Mouse (Mus musculus) forebrain, embryonic 11.5 days (tissue): Measurements from ENCODE around the gene Adam12. TPM values are rescaled to one million over a fixed set of nuclear protein-coding genes. Genes with fewer than 3 reads are reported as not detected.

Source experiments
- ATAC-seq: fragments of 200-750 bp; cut with Nextera tagmentation; replicated peaks from 2 replicates; pipeline ENCODE4 v1.8.0; 2017; ENCODE audit warnings: moderate TSS enrichment; ENCODE audit not compliant: low FRiP score
- DNase-seq: peaks from one replicate; pipeline ENCODE4 v3.0.0-alpha.2; 2017; ENCODE audit warnings: low spot score
- H3K27ac ChIP-seq: fragments of 300-500 bp; sonication (generic); 2 replicates; pipeline ENCODE4 v1.5.1; 2014; ENCODE audit warnings: low read depth, low read length
- H3K27me3 ChIP-seq: fragments of 300-500 bp; sonication (generic); 2 replicates; pipeline ENCODE4 v1.6.1; 2014; ENCODE audit warnings: mild to moderate bottlenecking, low read length, mixed read lengths; ENCODE audit not compliant: control insufficient read depth, insufficient read depth
- H3K36me3 ChIP-seq: fragments of 300-500 bp; sonication (generic); 2 replicates; pipeline ENCODE4 v1.6.1; 2014; ENCODE audit warnings: mild to moderate bottlenecking, low read length, moderate library complexity, mixed read lengths; ENCODE audit not compliant: control insufficient read depth, insufficient read depth
- H3K4me1 ChIP-seq: fragments of 300-500 bp; sonication (generic); replicated peaks from 2 replicates; pipeline ENCODE4 v1.6.1; 2014; ENCODE audit warnings: low read length, mixed read lengths; ENCODE audit not compliant: control insufficient read depth, insufficient read depth
- H3K4me2 ChIP-seq: fragments of 300-500 bp; sonication (generic); 2 replicates; pipeline ENCODE4 v1.6.1; 2014; ENCODE audit warnings: low read depth, mild to moderate bottlenecking, low read length, moderate library complexity, mixed read lengths; ENCODE audit not compliant: severe bottlenecking
- H3K4me3 ChIP-seq: fragments of 300-500 bp; sonication (generic); 2 replicates; pipeline ENCODE4 v1.5.1; 2014; ENCODE audit warnings: low read depth, low read length
- H3K9ac ChIP-seq: fragments of 300-500 bp; sonication (generic); 2 replicates; pipeline ENCODE4 v1.6.1; 2014; ENCODE audit warnings: low read length
- H3K9me3 ChIP-seq: fragments of 300-500 bp; sonication (generic); 2 replicates; pipeline ENCODE4 v1.6.1; 2016; ENCODE audit warnings: low read length, mixed read lengths; ENCODE audit not compliant: control insufficient read depth
- WGBS: fragments of 180-500 bp; shearing (Covaris S2); extraction: QIAGEN DNeasy Blood & Tissue Kit; methylation state at CpG from one replicate; pipeline ENCODE4 v1.1.7; 2014; 5-methylcytosine and 5-hydroxymethylcytosine counted together
- polyA plus RNA-seq: library from polyadenylated mRNA; unstranded; fragments of >200 nt; fragmentation: Nextera tagmentation; extraction: Ambion mirVana; gene quantifications from 2 replicates; pipeline ENCODE4 v1.2.1, GENCODE M21; 2014

Gene Adam12
- polyA plus RNA-seq, 1 experiment from 2014 or later = 1.6 TPM

DNA sequence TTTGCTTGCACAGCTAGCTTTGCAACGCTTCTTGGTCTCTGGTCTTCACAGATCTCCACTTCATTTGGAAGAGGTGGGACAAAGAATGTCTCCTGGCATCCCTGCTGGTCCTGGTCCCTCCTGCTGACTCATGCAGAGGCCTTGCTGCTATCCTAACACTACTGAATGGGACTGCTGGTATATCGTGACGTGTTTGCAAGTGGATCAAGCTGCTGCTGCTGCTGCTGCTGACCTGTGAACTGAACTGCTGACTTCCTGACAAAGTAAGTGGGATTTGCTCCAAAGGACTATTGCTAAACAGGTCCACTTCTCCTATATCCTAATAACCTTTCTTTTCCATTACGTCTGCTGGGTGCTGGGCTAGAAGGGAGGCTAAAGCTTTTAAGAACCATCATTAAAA lies 56.7 kb downstream of the Adam12 start:
- 83% methylated on average over 4 of the region's 4 CpGs for WGBS
- ATAC-seq (no peak), DNase-seq (no peak)
- H3K36me3 ChIP-seq = no peaks in the 10 kb centered on the region
- H3K27me3 ChIP-seq = no peaks in the 10 kb centered on the region
- H3K4me2 ChIP-seq = no peak overlapping the region
- no peaks in the 10 kb centered on the region for H3K4me1 ChIP-seq
- H3K4me3 ChIP-seq = no peak overlapping the region
- no peaks in the 10 kb centered on the region for H3K9me3 ChIP-seq
- H3K27ac ChIP-seq = no peak overlapping the region
- H3K9ac ChIP-seq = no peak overlapping the region

GRCm38 (mm10) chr7:134173442-134174090 lies 58.4 kb downstream of the Adam12 start:
- H3K4me2 ChIP-seq = no peak overlapping the region
- no peak overlapping the region for H3K9ac ChIP-seq
- H3K9me3 ChIP-seq = no peaks in the 10 kb centered on the region
- H3K4me3 ChIP-seq = no peak overlapping the region
- 85% methylated on average over 14 of the region's 14 CpGs for WGBS
- H3K27me3 ChIP-seq = no peaks in the 10 kb centered on the region
- ATAC-seq (no peak), DNase-seq (no peak)
- H3K36me3 ChIP-seq = no peaks in the 10 kb centered on the region
- no peaks in the 10 kb centered on the region for H3K4me1 ChIP-seq
- no peak overlapping the region for H3K27ac ChIP-seq

DNA sequence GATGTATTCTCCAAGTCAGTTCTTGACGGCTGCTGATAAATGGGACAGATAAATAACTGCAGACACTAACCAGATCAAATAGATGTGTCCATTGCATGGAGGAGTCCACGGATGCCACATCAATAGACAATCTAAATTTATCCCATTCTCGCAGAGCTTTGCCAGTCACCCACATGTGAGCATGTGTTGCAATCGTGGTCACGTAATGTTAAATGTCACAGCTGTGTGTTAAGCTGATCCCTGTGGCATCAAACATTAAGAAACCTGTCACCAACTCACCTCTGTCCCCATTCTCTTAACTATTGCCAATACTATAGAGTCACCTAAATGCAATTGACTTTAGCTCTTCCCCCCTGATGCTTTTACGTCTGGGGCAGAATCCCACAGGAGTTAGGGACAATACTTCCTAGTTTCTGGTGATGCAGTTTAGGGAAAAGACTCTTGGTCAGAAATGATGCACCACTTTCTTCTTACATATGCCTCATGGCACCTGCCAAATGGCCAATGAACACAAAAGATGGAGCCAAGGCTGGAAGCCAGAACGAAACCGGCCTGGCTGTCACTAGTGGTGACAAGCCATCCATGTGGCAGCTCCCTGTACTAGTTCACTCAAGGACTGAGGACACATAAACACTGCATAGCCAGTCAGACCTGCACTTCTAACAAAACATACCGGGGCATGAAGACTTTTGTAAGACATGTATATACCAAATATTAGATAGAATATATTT lies 61.6 kb downstream of the Adam12 start:
- 91% methylated on average over 9 of the region's 9 CpGs for WGBS

GRCm38 (mm10) chr7:134169780-134170179 lies 62.2 kb downstream of the Adam12 start:
- H3K9ac ChIP-seq = no peak overlapping the region
- H3K4me3 ChIP-seq = no peak overlapping the region
- H3K27ac ChIP-seq = no peak overlapping the region
- no peak for DNase-seq
- no peaks in the 10 kb centered on the region for H3K36me3 ChIP-seq
- no peak for ATAC-seq
- H3K9me3 ChIP-seq = no peaks in the 10 kb centered on the region
- no peaks in the 10 kb centered on the region for H3K27me3 ChIP-seq
- H3K4me2 ChIP-seq = no peak overlapping the region
- H3K4me1 ChIP-seq = no peaks in the 10 kb centered on the region
- 83% methylated on average over 2 of the region's 2 CpGs for WGBS

More for the DNA sequence above, 61.6 kb downstream of the Adam12 start:
- Histone ChIP-seq H3K4me3 (no peak overlapping the region), H3K9ac (no peak overlapping the region), H3K36me3 (no peaks in the 10 kb centered on the region), H3K4me1 (no peaks in the 10 kb centered on the region), H3K27ac (no peak overlapping the region), H3K9me3 (no peaks in the 10 kb centered on the region), H3K27me3 (no peaks in the 10 kb centered on the region), H3K4me2 (no peak overlapping the region)
- DNase-seq = no peak
- ATAC-seq = no peak

DNA sequence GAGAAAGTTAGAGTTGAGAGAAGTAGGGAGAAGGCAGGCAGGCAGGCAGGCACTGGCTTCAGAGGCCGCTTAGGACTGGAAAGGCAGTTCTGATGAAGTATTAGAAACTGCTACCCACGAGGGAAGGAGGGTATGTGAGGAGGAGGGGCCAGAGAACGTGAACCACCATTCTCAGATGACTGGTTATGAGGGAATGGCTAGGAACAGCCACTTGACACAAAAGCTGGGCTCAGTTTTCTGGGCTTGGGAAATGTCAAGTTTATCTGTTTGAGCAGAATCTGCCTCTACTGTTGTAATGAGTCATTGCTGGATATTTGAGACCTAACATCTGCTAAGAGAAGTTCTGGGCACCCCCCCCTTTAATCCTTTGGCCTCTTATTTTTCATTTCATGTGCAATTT lies 64.4 kb downstream of the Adam12 start:
- no peaks in the 10 kb centered on the region for H3K36me3 ChIP-seq
- no peak overlapping the region for H3K27ac ChIP-seq
- H3K9ac ChIP-seq = no peak overlapping the region
- no peak for ATAC-seq
- H3K4me3 ChIP-seq = no peak overlapping the region
- no peak overlapping the region for H3K4me2 ChIP-seq
- no peaks in the 10 kb centered on the region for H3K9me3 ChIP-seq
- H3K4me1 ChIP-seq = no peaks in the 10 kb centered on the region
- DNase-seq = no peak
- 46% methylated on average over 3 of the region's 3 CpGs for WGBS
- no peaks in the 10 kb centered on the region for H3K27me3 ChIP-seq

- H3K9me3 ChIP-seq = no peaks in the 10 kb centered on the region
- H3K4me1 ChIP-seq = no peaks in the 10 kb centered on the region
- ATAC-seq = no peak
- H3K27ac ChIP-seq = no peak overlapping the region
- WGBS = 80% methylated on average over 2 of the region's 2 CpGs
- DNase-seq = no peak
- no peaks in the 10 kb centered on the region for H3K27me3 ChIP-seq
- no peak overlapping the region for H3K4me3 ChIP-seq
- H3K36me3 ChIP-seq = no peaks in the 10 kb centered on the region
- H3K4me2 ChIP-seq = no peak overlapping the region
- H3K9ac ChIP-seq = no peak overlapping the region
These were observed 68.2 kb downstream of the Adam12 start for GRCm38 (mm10) chr7:134163751-134164150.

- H3K36me3 ChIP-seq = no peaks in the 10 kb centered on the region
- ATAC-seq (no peak), DNase-seq (no peak)
- H3K27me3 ChIP-seq = no peaks in the 10 kb centered on the region
- no peak overlapping the region for H3K27ac ChIP-seq
- no peak overlapping the region for H3K4me2 ChIP-seq
- H3K9ac ChIP-seq = no peak overlapping the region
- no peaks in the 10 kb centered on the region for H3K4me1 ChIP-seq
- no peaks in the 10 kb centered on the region for H3K9me3 ChIP-seq
- WGBS = 62% methylated on average over 6 of the region's 6 CpGs
- H3K4me3 ChIP-seq = no peak overlapping the region
These were observed 69.1 kb downstream of the Adam12 start for GRCm38 (mm10) chr7:134162886-134163285.

DNA sequence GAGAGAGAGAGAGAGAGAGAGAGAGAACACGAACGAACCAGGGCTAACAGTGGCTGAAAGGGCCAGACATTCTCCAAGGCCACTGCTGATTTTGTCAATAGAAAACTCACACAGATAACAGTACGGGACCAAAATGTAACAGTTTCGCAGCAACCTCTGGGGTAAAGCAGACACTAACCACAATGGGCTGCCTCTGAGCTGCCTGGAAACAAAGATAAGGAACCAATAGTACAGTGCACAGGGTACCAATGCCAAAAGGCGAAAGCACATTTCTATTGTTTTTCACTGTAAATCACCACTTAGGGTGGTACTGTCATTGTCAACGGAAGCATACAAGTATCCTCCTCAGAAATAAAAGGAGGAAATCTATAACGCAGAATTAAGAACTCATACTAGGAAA lies 72.3 kb downstream of the Adam12 start:
- Histone ChIP-seq H3K9me3 (no peaks in the 10 kb centered on the region), H3K4me1 (no peaks in the 10 kb centered on the region), H3K4me3 (no peak overlapping the region), H3K9ac (no peak overlapping the region), H3K27me3 (no peaks in the 10 kb centered on the region), H3K36me3 (no peaks in the 10 kb centered on the region), H3K4me2 (no peak overlapping the region), H3K27ac (no peak overlapping the region)
- ATAC-seq (no peak), DNase-seq (no peak)
- WGBS = 87% methylated on average over 7 of the region's 7 CpGs

- Histone ChIP-seq H3K9me3 (no peaks in the 10 kb centered on the region), H3K27me3 (no peaks in the 10 kb centered on the region), H3K36me3 (no peaks in the 10 kb centered on the region), H3K4me3 (no peak overlapping the region), H3K4me2 (no peak overlapping the region), H3K27ac (no peak overlapping the region), H3K9ac (no peak overlapping the region), H3K4me1 (no peaks in the 10 kb centered on the region)
- DNase-seq = no peak
- WGBS = 81% methylated on average over 4 of the region's 4 CpGs
- ATAC-seq = no peak
These were observed 80.6 kb downstream of the Adam12 start for GRCm38 (mm10) chr7:134151330-134151729.
